Mouse (Mus musculus) ES-E14 (cell line): Measurements from ENCODE around the gene Psmd14.

Experiments
- CHD2 ChIP-seq: IDR thresholded peaks from 2 replicates; pipeline ENCODE4 v1.6.1; 2014; ENCODE audit warnings: mild to moderate bottlenecking, low read depth, low read length, inconsistent platforms
- HCFC1 ChIP-seq: IDR thresholded peaks from 2 replicates; pipeline ENCODE4 v1.6.1; 2012; ENCODE audit warnings: low read length, inconsistent platforms, borderline replicate concordance; ENCODE audit not compliant: insufficient read depth
- MAFK ChIP-seq: IDR thresholded peaks from 2 replicates; pipeline ENCODE4 v1.6.1; 2014; ENCODE audit warnings: mild to moderate bottlenecking, low read depth, low read length, inconsistent platforms; ENCODE audit not compliant: insufficient read depth
- ZC3H11A ChIP-seq: IDR thresholded peaks from 2 replicates; pipeline ENCODE4 v1.6.1; 2012; ENCODE audit warnings: low read depth, mild to moderate bottlenecking, inconsistent platforms, low read length, borderline replicate concordance
- ZNF384 ChIP-seq: IDR thresholded peaks from 2 replicates; pipeline ENCODE4 v1.6.1; 2012; ENCODE audit warnings: low read depth, low read length, inconsistent platforms

- TF ChIP-seq HCFC1 (no peak), CHD2 (no peak), ZNF384 (no peak), MAFK (no peak), ZC3H11A (no peak)
These were observed 94.9 kb downstream of the Psmd14 start for GRCm38 (mm10) chr2:61806346-61806825.
